Mouse (Mus musculus) frontal cortex, postnatal 10 days (tissue): ENCODE data around the gene L3mbtl1.

Source experiments
- DNase-seq, 2 experiments: peaks; one replicate each; pipeline ENCODE4 v3.0.0; 2022; ENCODE audit warnings: low spot score in 2 of 2, mixed read lengths in 1 of 2

Gene L3mbtl1

GRCm38 (mm10) chr2:162993881-162994616 lies 50.8 kb downstream of the L3mbtl1 start:
- no peak for DNase-seq

GRCm38 (mm10) chr2:162998528-162999230 lies 55.4 kb downstream of the L3mbtl1 start:
- peak in 1 of 2 experiments; percentile 45 for DNase-seq

DNA sequence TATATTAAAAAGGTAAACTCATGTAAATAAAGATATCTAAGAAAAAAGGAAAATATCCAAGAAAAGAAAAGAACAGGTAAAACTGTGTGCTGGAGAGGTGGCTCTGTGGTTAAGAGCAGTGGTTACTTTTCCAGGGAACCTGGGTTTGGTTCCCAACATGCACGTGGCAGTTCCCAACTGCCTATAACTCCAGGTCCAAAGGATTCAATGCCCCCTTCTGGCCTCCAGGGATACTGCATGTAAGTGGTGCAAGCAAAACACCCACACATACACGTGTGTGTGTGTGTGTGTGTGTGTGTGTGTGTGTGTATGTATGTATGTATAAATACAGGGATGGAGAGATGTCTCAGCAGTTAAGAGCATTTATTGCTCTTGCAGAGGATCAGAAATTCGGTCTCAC lies 56.5 kb downstream of the L3mbtl1 start:
- no peak for DNase-seq

DNA sequence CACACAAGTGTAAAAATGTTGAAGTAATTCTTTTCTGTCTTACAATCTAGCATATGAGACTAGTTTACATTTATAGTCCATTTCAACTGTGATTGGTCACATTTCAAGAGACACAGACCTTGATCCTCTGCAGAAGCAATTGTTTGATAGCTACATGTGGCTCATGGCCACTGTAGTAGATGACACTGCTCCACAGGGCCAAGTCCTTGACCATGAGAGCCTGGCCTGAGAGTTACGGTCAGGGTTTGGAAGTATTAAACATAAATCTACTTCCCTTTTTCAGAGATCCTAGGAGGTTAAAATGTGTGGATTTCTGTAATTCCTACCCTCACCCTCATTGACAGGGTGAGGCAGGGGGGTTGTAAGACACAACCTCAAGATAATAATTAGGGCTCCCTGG lies 57.8 kb downstream of the L3mbtl1 start:
- DNase-seq: no peak

- no peak for DNase-seq
These were observed 64.0 kb downstream of the L3mbtl1 start for GRCm38 (mm10) chr2:163007299-163007698.

DNA sequence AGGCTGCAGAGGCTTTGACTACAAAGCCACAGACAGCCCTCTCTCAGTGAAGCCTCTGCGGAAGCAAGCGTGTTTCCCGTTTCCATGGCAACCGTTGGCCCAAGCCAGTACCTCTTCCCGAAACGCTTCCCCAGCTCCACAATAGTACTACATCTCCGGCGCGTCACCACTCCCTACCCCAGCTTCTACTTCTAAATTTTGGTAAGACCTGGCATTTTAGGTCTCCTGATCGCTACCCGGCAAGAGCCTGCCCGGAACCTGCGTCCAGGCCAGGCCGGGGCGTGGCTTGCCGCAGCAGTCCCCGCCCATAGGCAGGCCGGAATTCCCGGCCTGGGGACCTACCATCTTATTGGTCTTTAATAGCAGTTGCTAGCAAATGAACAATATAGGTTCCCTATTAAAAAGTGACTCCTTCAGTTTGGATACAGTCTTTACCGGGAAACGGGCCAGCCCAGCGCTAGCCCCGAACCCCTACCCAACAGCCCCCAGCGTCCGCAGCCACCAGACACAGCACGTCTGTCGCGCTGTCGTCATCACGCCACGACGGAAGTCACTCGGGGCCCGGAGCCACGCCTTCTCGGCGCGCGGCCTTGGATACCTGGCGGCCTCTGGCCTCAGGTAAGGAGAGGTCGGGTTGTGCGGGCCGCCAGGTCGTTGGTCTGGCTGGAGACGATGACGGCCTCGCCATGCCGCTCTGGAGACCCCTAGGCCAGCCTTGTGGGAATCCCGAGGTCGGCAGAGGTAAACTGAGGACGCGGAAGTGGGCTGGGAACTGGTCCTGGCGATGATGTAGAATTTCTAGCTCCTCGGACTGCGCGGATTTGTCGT lies 73.9 kb downstream of the L3mbtl1 start, which contains the start of gene Ift52:
Ift52 (plus strand) TSS at position 439 of the 828 bp plus-strand sequence.
- peak; percentile 78 to 91 for DNase-seq
